Mouse (Mus musculus): ENCODE results near the gene E2f8. TPM values are rescaled to one million over a fixed set of nuclear protein-coding genes. Genes with fewer than 3 reads are reported as not detected.

E2f8 gene
- total RNA-seq, 2 experiments from 2014 or later: 4.2 to 5.5 TPM

GRCm38 (mm10) chr7:48891029-48891428 is 9.6 kb upstream of the E2f8 start:
- no peak for DNase-seq

- no peak for DNase-seq
Measured at GRCm38 (mm10) chr7:48888751-48889150, 7.4 kb upstream of the E2f8 start.

GRCm38 (mm10) chr7:48887973-48888372 is 6.6 kb upstream of the E2f8 start:
- no peak for DNase-seq

GRCm38 (mm10) chr7:48884266-48884611 is 2.8 kb upstream of the E2f8 start:
- no peak for DNase-seq

GRCm38 (mm10) chr7:48883525-48884265 is 2.3 kb upstream of the E2f8 start:
- DNase-seq: no peak

GRCm38 (mm10) chr7:48881971-48882609 is 694 bp upstream of the E2f8 start:
- peak; percentile 20 for DNase-seq

- DNase-seq: peak; percentile 95
Measured at GRCm38 (mm10) chr7:48880591-48881481, 560 bp downstream of the E2f8 start.

GRCm38 (mm10) chr7:48879574-48879973 is 1.8 kb downstream of the E2f8 start:
- DNase-seq: no peak

GRCm38 (mm10) chr7:48877786-48878390 is 3.5 kb downstream of the E2f8 start:
- DNase-seq: no peak

- peak; percentile 21 for DNase-seq
Measured at GRCm38 (mm10) chr7:48876526-48876925, 4.9 kb downstream of the E2f8 start.

- DNase-seq: no peak
Measured at GRCm38 (mm10) chr7:48875096-48875495, 6.3 kb downstream of the E2f8 start.

- no peak for DNase-seq
Measured at GRCm38 (mm10) chr7:48871292-48871691, 10.1 kb downstream of the E2f8 start.

- DNase-seq: no peak
Measured at GRCm38 (mm10) chr7:48870579-48871180, 10.7 kb downstream of the E2f8 start.

GRCm38 (mm10) chr7:48870144-48870543 is 11.3 kb downstream of the E2f8 start:
- DNase-seq: no peak

GRCm38 (mm10) chr7:48867576-48867975 is 13.8 kb downstream of the E2f8 start:
- DNase-seq: no peak

GRCm38 (mm10) chr7:48864671-48865458 is 16.5 kb downstream of the E2f8 start:
- no peak for DNase-seq

GRCm38 (mm10) chr7:48864199-48864598 is 17.2 kb downstream of the E2f8 start:
- no peak for DNase-seq

GRCm38 (mm10) chr7:48861796-48862195 is 19.6 kb downstream of the E2f8 start:
- DNase-seq: no peak

GRCm38 (mm10) chr7:48860948-48861347 is 20.4 kb downstream of the E2f8 start:
- DNase-seq: no peak

- DNase-seq: no peak
Measured at GRCm38 (mm10) chr7:48859362-48859761, 22.0 kb downstream of the E2f8 start.

- no peak for DNase-seq
Measured at GRCm38 (mm10) chr7:48858257-48858656, 23.1 kb downstream of the E2f8 start.
